Mouse (Mus musculus): Measurements from ENCODE around the gene Tnpo3. TPM values are rescaled to one million over a fixed set of nuclear protein-coding genes. Genes with fewer than 3 reads are reported as not detected.
"Not testable (repeated sequence)": the region's sequence is repeated elsewhere in the genome, so short reads cannot be mapped to it uniquely, and the experiment has no call there.

The Tnpo3 gene
- polyA plus RNA-seq, 1 experiment from 2014 or later, result 99.3 TPM

DNA sequence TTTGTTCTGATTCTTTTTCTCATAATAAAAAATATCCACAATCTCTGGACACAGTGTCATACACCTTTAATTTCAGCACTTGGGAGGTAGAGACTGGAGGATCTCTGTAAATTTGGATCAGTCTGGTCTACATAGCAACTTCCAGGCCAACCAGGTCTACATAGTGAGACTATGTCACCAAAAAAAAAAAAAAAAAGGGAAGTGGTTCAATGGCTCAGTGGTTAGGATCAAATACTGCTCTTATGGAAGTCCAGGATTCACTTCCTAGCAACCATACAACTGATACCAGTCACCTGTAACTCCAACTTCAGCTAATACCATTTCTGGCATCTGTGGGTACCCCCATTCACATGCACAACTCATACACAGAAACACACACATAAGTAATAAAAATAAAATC lies 9.5 kb downstream of the Tnpo3 start:
- ATAC-seq (ENCODE audit: insufficient read depth) (no peak), DNase-seq (no peak)
- Histone ChIP-seq H3K36me3 (ENCODE audit: insufficient read depth) (0 out of 2 replicates have a peak, but pooled peaks cover 8% of the 10 kb centered on the region), H3K27ac (ENCODE audit: low read depth) (no peak overlapping the region), H3K9ac (no peak overlapping the region), H3K9me3 (ENCODE audit: low read depth, low read length) (no peaks in the 10 kb centered on the region), H3K27me3 (ENCODE audit: insufficient read depth, low read length) (no peaks in the 10 kb centered on the region), H3K4me3 (ENCODE audit: low read depth, low read length) (no peak overlapping the region), H3K4me1 (ENCODE audit: insufficient read depth) (no peaks in the 10 kb centered on the region), H3K4me2 (no peak overlapping the region)
- no peak for TF ChIP-seq CTCF (IDR thresholded peaks at IDR 0.05; ENCODE audit: low read depth)

DNA sequence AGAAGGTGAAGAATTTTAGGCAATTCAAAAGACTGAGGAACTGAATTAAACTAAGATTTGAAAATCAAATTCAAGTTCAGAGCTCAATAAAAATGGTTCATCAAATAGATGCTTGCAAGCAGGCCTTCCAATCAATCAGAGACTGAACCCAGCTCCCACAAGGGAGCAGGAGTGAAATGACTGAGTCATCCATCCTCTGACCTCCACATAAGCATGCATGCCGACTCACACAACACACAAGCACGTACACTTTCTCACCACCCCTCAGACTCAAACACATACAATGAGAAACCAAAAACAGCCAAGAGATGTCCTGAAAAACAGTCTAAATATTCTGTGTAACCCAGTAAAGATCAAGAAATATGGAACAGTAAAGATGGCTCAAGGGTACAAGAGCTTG lies 14.0 kb downstream of the Tnpo3 start:
- H3K36me3 ChIP-seq (ENCODE audit: insufficient read depth), result 0 out of 2 replicates have a peak, but pooled peaks cover 4% of the 10 kb centered on the region
- 83% methylated on average over 2 of the region's 2 CpGs for WGBS
- no peak overlapping the region for H3K9ac ChIP-seq
- TF ChIP-seq CTCF (IDR thresholded peaks at IDR 0.05; ENCODE audit: low read depth), result no peak
- no peaks in the 10 kb centered on the region for H3K27me3 ChIP-seq (ENCODE audit: insufficient read depth, low read length)
- DNase-seq (no peak), ATAC-seq (ENCODE audit: insufficient read depth) (no peak)
- no peaks in the 10 kb centered on the region for H3K9me3 ChIP-seq (ENCODE audit: low read depth, low read length)
- no peak overlapping the region for H3K4me3 ChIP-seq (ENCODE audit: low read depth, low read length)
- no peaks in the 10 kb centered on the region for H3K4me1 ChIP-seq (ENCODE audit: insufficient read depth)
- no peak overlapping the region for H3K4me2 ChIP-seq
- no peak overlapping the region for H3K27ac ChIP-seq (ENCODE audit: low read depth)

DNA sequence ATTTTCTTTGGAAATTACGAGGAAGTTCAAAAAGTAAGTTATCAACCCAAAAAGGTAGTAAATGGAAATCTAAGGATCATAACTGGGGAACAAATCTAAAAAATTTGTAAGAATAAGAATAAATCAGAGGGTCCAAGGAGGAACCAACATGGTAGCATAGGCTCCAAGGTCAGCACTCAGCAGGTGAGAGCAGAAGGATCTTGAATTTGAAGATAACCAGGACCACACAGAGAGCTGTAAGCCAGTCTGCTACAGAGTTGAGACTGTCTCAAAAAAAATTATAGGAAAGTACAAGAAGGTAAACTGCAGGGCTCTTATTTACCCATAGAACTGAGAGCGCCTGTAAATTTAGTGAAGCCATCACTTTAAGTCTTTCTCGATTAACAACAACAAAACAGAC lies 28.5 kb downstream of the Tnpo3 start:
- H3K4me1 ChIP-seq (ENCODE audit: insufficient read depth), result no peaks in the 10 kb centered on the region
- WGBS, result 93% methylated on average over 3 of the region's 3 CpGs
- H3K27ac ChIP-seq (ENCODE audit: low read depth), result no peak overlapping the region
- no peak for TF ChIP-seq CTCF (IDR thresholded peaks at IDR 0.05; ENCODE audit: low read depth)
- H3K36me3 ChIP-seq (ENCODE audit: insufficient read depth), result peaks cover 74% of the 10 kb centered on the region
- H3K27me3 ChIP-seq (ENCODE audit: insufficient read depth, low read length), result no peaks in the 10 kb centered on the region
- no peak overlapping the region for H3K9ac ChIP-seq
- no peak overlapping the region for H3K4me3 ChIP-seq (ENCODE audit: low read depth, low read length)
- ATAC-seq (ENCODE audit: insufficient read depth) (no peak), DNase-seq (no peak)
- no peak overlapping the region for H3K4me2 ChIP-seq
- no peaks in the 10 kb centered on the region for H3K9me3 ChIP-seq (ENCODE audit: low read depth, low read length)

DNA sequence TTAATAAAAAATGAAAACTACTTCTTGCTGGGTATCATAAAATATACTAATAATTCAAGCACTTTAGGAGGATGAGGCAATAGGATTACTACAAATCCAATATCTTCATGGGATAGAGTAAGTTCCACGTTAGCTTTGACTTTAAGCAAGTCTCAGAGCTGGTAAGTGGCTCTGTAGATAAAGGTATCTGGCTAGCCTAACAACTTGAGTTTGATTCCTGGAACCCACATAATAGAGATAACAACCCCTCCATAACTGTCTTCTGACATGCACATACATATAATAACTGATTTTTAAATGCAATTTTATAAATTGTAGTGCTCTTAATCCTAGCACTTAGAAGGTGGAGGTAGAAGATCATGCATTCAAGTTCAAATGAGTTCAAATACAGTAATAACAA lies 28.9 kb downstream of the Tnpo3 start:
- no peaks in the 10 kb centered on the region for H3K27me3 ChIP-seq (ENCODE audit: insufficient read depth, low read length)
- H3K27ac ChIP-seq (ENCODE audit: low read depth), result no peak overlapping the region
- H3K4me2 ChIP-seq, result no peak overlapping the region
- peaks cover 72% of the 10 kb centered on the region for H3K36me3 ChIP-seq (ENCODE audit: insufficient read depth)
- ATAC-seq (ENCODE audit: insufficient read depth) (no peak), DNase-seq (no peak)
- TF ChIP-seq CTCF (IDR thresholded peaks at IDR 0.05; ENCODE audit: low read depth), result no peak
- H3K9me3 ChIP-seq (ENCODE audit: low read depth, low read length), result no peaks in the 10 kb centered on the region
- WGBS, result 88% methylated on average over 1 of the region's 1 CpGs
- H3K4me1 ChIP-seq (ENCODE audit: insufficient read depth), result no peaks in the 10 kb centered on the region
- H3K9ac ChIP-seq, result no peak overlapping the region
- H3K4me3 ChIP-seq (ENCODE audit: low read depth, low read length), result no peak overlapping the region

DNA sequence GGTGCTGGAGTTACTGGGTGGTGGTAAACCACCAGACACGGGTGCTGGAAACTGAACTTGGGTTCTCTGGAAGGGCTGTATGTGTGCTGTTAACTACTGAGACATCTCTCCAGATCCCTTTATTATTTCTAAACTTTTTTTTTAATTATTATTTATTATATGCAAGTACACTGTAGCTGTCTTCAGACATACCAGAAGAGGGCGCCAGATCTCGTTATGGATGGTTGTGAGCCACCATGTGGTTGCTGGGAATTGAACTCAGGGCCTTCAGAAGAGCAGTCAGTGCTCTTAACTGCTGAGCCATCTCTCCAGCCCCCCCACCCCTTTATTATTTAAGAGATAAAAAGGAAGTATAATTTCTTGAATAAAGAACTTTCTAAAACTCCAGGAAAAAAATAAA lies 33.3 kb downstream of the Tnpo3 start:
- WGBS, result 81% methylated on average over 3 of the region's 3 CpGs
- not testable (repeated sequence) for H3K9me3 ChIP-seq (ENCODE audit: low read depth, low read length); H3K27ac ChIP-seq (ENCODE audit: low read depth); ATAC-seq (ENCODE audit: insufficient read depth); H3K4me3 ChIP-seq (ENCODE audit: low read depth, low read length); H3K4me1 ChIP-seq (ENCODE audit: insufficient read depth); H3K4me2 ChIP-seq; H3K27me3 ChIP-seq (ENCODE audit: insufficient read depth, low read length); H3K9ac ChIP-seq; DNase-seq
- peaks cover 83% of the 10 kb centered on the region for H3K36me3 ChIP-seq (ENCODE audit: insufficient read depth)

DNA sequence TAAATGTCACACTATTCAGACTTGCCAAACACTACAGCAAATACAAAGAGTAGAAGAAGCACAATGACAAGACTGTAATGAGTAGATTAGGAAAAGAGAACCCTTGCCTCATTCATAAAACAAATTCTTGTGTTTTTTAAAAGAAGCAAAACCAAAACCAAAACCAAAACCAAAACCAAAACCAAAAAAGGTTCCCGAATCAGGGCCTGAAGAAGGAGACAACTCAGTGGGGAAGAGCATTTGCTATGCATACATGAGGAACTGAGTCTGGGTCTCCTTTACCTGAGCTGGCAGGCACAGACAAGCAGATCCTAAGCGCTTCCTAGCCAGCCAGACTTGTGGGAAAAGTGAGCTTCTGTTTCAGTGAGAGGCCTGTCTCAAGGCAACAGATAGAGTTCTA lies 52.6 kb downstream of the Tnpo3 start:
- peaks cover 79% of the 10 kb centered on the region for H3K36me3 ChIP-seq (ENCODE audit: insufficient read depth)
- no peak overlapping the region for H3K4me3 ChIP-seq (ENCODE audit: low read depth, low read length)
- no peaks in the 10 kb centered on the region for H3K4me1 ChIP-seq (ENCODE audit: insufficient read depth)
- WGBS, result 90% methylated on average over 2 of the region's 2 CpGs
- DNase-seq, result no peak
- no peak overlapping the region for H3K4me2 ChIP-seq
- no peaks in the 10 kb centered on the region for H3K9me3 ChIP-seq (ENCODE audit: low read depth, low read length)
- H3K27me3 ChIP-seq (ENCODE audit: insufficient read depth, low read length), result no peaks in the 10 kb centered on the region
- no peak for TF ChIP-seq CTCF (IDR thresholded peaks at IDR 0.05; ENCODE audit: low read depth)
- no peak overlapping the region for H3K9ac ChIP-seq
- no peak for ATAC-seq (ENCODE audit: insufficient read depth)
- H3K27ac ChIP-seq (ENCODE audit: low read depth), result no peak overlapping the region

DNA sequence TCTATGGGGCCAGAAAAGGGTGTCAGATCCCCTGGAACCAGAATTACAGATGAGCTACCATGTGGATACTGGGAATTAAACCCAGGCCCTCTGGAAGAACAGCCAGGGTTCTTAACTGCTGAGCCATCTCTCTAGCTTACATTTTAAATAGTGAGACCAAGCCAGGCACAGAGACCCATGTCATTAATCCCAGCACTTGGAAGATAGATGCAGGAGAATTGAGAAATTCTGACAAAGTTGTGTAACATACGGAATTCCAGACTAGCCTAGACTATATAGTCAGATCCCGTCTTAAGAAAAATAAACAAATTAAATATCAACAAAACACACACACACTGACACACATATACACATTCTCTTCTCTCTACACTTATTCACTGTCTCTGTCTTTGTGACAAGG lies 57.2 kb downstream of the Tnpo3 start:
- no peak overlapping the region for H3K27ac ChIP-seq (ENCODE audit: low read depth)
- TF ChIP-seq CTCF (IDR thresholded peaks at IDR 0.05; ENCODE audit: low read depth), result no peak
- no peak for ATAC-seq (ENCODE audit: insufficient read depth)
- no peak overlapping the region for H3K4me3 ChIP-seq (ENCODE audit: low read depth, low read length)
- no peaks in the 10 kb centered on the region for H3K27me3 ChIP-seq (ENCODE audit: insufficient read depth, low read length)
- 60% methylated on average over 2 of the region's 2 CpGs for WGBS
- H3K4me2 ChIP-seq, result no peak overlapping the region
- H3K9ac ChIP-seq, result no peak overlapping the region
- H3K4me1 ChIP-seq (ENCODE audit: insufficient read depth), result no peaks in the 10 kb centered on the region
- DNase-seq, result no peak
- H3K36me3 ChIP-seq (ENCODE audit: insufficient read depth), result peaks cover 75% of the 10 kb centered on the region
- H3K9me3 ChIP-seq (ENCODE audit: low read depth, low read length), result no peaks in the 10 kb centered on the region

DNA sequence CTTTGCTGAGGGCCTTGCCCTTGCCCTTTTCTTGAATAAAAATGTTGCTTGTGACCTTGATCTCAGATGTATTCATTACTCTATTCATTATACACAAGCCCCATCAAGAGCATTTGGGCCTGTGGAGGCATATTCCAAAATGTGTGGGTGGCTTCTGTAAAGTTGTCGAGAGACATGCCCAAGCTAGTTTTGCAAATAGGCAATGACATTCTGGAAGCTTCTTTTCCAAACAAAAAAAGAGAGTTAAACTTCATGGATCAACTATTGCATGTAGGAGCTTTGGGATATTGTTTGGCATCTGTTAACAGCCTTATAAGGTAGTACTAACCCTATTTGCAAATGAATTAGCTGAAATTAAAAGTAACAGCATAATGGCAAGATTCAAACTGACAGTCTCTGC lies 61.6 kb downstream of the Tnpo3 start:
- no peak overlapping the region for H3K27ac ChIP-seq (ENCODE audit: low read depth)
- WGBS, result 93% methylated on average over 1 of the region's 1 CpGs
- no peaks in the 10 kb centered on the region for H3K4me1 ChIP-seq (ENCODE audit: insufficient read depth)
- no peaks in the 10 kb centered on the region for H3K9me3 ChIP-seq (ENCODE audit: low read depth, low read length)
- H3K9ac ChIP-seq, result no peak overlapping the region
- no peak for DNase-seq
- no peak for ATAC-seq (ENCODE audit: insufficient read depth)
- H3K4me2 ChIP-seq, result no peak overlapping the region
- H3K27me3 ChIP-seq (ENCODE audit: insufficient read depth, low read length), result no peaks in the 10 kb centered on the region
- no peak for TF ChIP-seq CTCF (IDR thresholded peaks at IDR 0.05; ENCODE audit: low read depth)
- no peak overlapping the region for H3K4me3 ChIP-seq (ENCODE audit: low read depth, low read length)
- peaks cover 73% of the 10 kb centered on the region for H3K36me3 ChIP-seq (ENCODE audit: insufficient read depth)
